Mouse (Mus musculus) forebrain, postnatal 0 days (tissue): ENCODE data around the gene C130032M10Rik. TPM values are rescaled to one million over a fixed set of nuclear protein-coding genes. Genes with fewer than 3 reads are reported as not detected.
A peak's percentile ranks its signal among the peaks of the same experiment; 100 is the strongest.

ENCODE experiments used
- ATAC-seq: fragments of 200-750 bp; cut with Nextera tagmentation; 2 replicates; pipeline ENCODE4 v1.8.0; 2017; ENCODE audit warnings: mild to moderate bottlenecking, moderate library complexity
- DNase-seq: peaks from one replicate; pipeline ENCODE4 v3.0.0-alpha.2; 2015
- H3K27ac ChIP-seq: fragments of 300-500 bp; sonication (generic); 2 replicates; pipeline ENCODE4 v1.5.1; 2014; ENCODE audit warnings: low read depth, mild to moderate bottlenecking, antibody characterized with exemption, low read length, moderate library complexity, mixed read lengths
- H3K27me3 ChIP-seq: fragments of 300-500 bp; sonication (generic); 2 replicates; pipeline ENCODE4 v1.6.1; 2014; ENCODE audit warnings: mild to moderate bottlenecking, low read length, mixed read lengths; ENCODE audit not compliant: insufficient read depth
- H3K36me3 ChIP-seq: fragments of 300-500 bp; sonication (generic); 2 replicates; pipeline ENCODE4 v1.6.1; 2014; ENCODE audit warnings: mild to moderate bottlenecking, moderate library complexity; ENCODE audit not compliant: insufficient read depth
- H3K4me1 ChIP-seq: fragments of 300-500 bp; sonication (generic); 2 replicates; pipeline ENCODE4 v1.6.1; 2014; ENCODE audit warnings: antibody characterized with exemption; ENCODE audit not compliant: insufficient read depth
- H3K4me2 ChIP-seq: fragments of 300-500 bp; sonication (generic); 2 replicates; pipeline ENCODE4 v1.6.1; 2014; ENCODE audit warnings: low read depth, mild to moderate bottlenecking, moderate library complexity
- H3K4me3 ChIP-seq: fragments of 300-500 bp; sonication (generic); 2 replicates; pipeline ENCODE4 v1.5.1; 2014; ENCODE audit warnings: low read depth, low read length, mixed read lengths
- H3K9ac ChIP-seq: fragments of 300-500 bp; sonication (generic); 2 replicates; pipeline ENCODE4 v1.6.1; 2014; ENCODE audit warnings: mild to moderate bottlenecking
- H3K9me3 ChIP-seq: fragments of 300-500 bp; sonication (generic); 2 replicates; pipeline ENCODE4 v1.6.1; 2016; ENCODE audit warnings: low read length
- CTCF ChIP-seq: sonication (generic); IDR thresholded peaks from 2 replicates; pipeline ENCODE4 v1.5.1; 2016; ENCODE audit warnings: antibody characterized with exemption, control low read depth, low read depth
- WGBS: fragments of 180-500 bp; shearing (Covaris S2); extraction: QIAGEN DNeasy Blood & Tissue Kit; methylation state at CpG from one replicate; pipeline ENCODE4 v1.1.7; 2014; 5-methylcytosine and 5-hydroxymethylcytosine counted together
- polyA plus RNA-seq: library from polyadenylated mRNA; unstranded; fragments of >200 nt; fragmentation: Nextera tagmentation; extraction: Ambion mirVana; gene quantifications from 2 replicates; pipeline ENCODE4 v1.2.1, GENCODE M21; 2015
- total RNA-seq: library from RNA; depleted of rRNA; stranded (reverse); fragments of >200 nt; gene quantifications from 2 replicates; pipeline ENCODE4 v1.2.3, GENCODE M21; 2014

The C130032M10Rik gene
- total and polyA plus RNA-seq, 2 experiments from 2014 or later: not detected

GRCm38 (mm10) chr9:114484771-114485170 lies 30.7 kb upstream of the C130032M10Rik start:
- no peak for ATAC-seq
- Histone ChIP-seq H3K27me3 (no peaks in the 10 kb centered on the region), H3K36me3 (no peaks in the 10 kb centered on the region), H3K4me1 (no peaks in the 10 kb centered on the region), H3K9ac (no peak overlapping the region), H3K9me3 (no peaks in the 10 kb centered on the region), H3K4me2 (no peak overlapping the region), H3K27ac (no peak overlapping the region), H3K4me3 (no peak overlapping the region)
- DNase-seq: no peak
- WGBS: 96% methylated on average over 5 of the region's 5 CpGs
- no peak for TF ChIP-seq CTCF

GRCm38 (mm10) chr9:114486808-114487207 lies 28.7 kb upstream of the C130032M10Rik start:
- H3K9ac ChIP-seq: no peak overlapping the region
- no peak overlapping the region for H3K4me3 ChIP-seq
- DNase-seq (no peak), ATAC-seq (no peak)
- no peaks in the 10 kb centered on the region for H3K36me3 ChIP-seq
- no peaks in the 10 kb centered on the region for H3K9me3 ChIP-seq
- H3K4me2 ChIP-seq: no peak overlapping the region
- 92% methylated on average over 4 of the region's 4 CpGs for WGBS
- no peak for TF ChIP-seq CTCF
- no peak overlapping the region for H3K27ac ChIP-seq
- H3K4me1 ChIP-seq: no peaks in the 10 kb centered on the region
- no peaks in the 10 kb centered on the region for H3K27me3 ChIP-seq

- H3K4me3 ChIP-seq: no peak overlapping the region
- H3K9ac ChIP-seq: no peak overlapping the region
- ATAC-seq: no peak
- H3K36me3 ChIP-seq: no peaks in the 10 kb centered on the region
- no peak for DNase-seq
- no peak for TF ChIP-seq CTCF
- no peaks in the 10 kb centered on the region for H3K9me3 ChIP-seq
- WGBS: 86% methylated on average over 23 of the region's 23 CpGs
- H3K27me3 ChIP-seq: no peaks in the 10 kb centered on the region
- H3K27ac ChIP-seq: no peak overlapping the region
- H3K4me2 ChIP-seq: no peak overlapping the region
- H3K4me1 ChIP-seq: no peaks in the 10 kb centered on the region
Measured at GRCm38 (mm10) chr9:114487481-114488258, 27.8 kb upstream of the C130032M10Rik start.

GRCm38 (mm10) chr9:114496469-114496868 lies 19.0 kb upstream of the C130032M10Rik start:
- Histone ChIP-seq H3K27me3 (0 out of 2 replicates have a peak, but pooled peaks cover 3% of the 10 kb centered on the region), H3K9me3 (no peaks in the 10 kb centered on the region), H3K4me1 (no peaks in the 10 kb centered on the region), H3K36me3 (no peaks in the 10 kb centered on the region), H3K4me2 (no peak overlapping the region), H3K27ac (no peak overlapping the region), H3K4me3 (no peak overlapping the region), H3K9ac (no peak overlapping the region)
- no peak for TF ChIP-seq CTCF
- 86% methylated on average over 7 of the region's 7 CpGs for WGBS
- DNase-seq: no peak
- no peak for ATAC-seq

GRCm38 (mm10) chr9:114498218-114498617 lies 17.3 kb upstream of the C130032M10Rik start:
- no peak overlapping the region for H3K4me3 ChIP-seq
- no peak overlapping the region for H3K27ac ChIP-seq
- TF ChIP-seq CTCF: peak; percentile 81
- peak; percentile 77 for DNase-seq
- H3K4me1 ChIP-seq: no peaks in the 10 kb centered on the region
- 6% methylated on average over 11 of the region's 11 CpGs for WGBS
- ATAC-seq: peak; percentile 45; the same call in 1 of the 2 replicates
- 0 out of 2 replicates have a peak, but pooled peaks cover 3% of the 10 kb centered on the region for H3K27me3 ChIP-seq
- no peaks in the 10 kb centered on the region for H3K36me3 ChIP-seq
- no peaks in the 10 kb centered on the region for H3K9me3 ChIP-seq
- no peak overlapping the region for H3K4me2 ChIP-seq
- no peak overlapping the region for H3K9ac ChIP-seq

GRCm38 (mm10) chr9:114499783-114500515 lies 15.5 kb upstream of the C130032M10Rik start:
- 0 out of 2 replicates have a peak, but pooled peaks cover 3% of the 10 kb centered on the region for H3K27me3 ChIP-seq

GRCm38 (mm10) chr9:114501111-114501510 lies 14.4 kb upstream of the C130032M10Rik start:
- H3K4me3 ChIP-seq: no peak overlapping the region
- H3K27me3 ChIP-seq: 0 out of 2 replicates have a peak, but pooled peaks cover 3% of the 10 kb centered on the region
- DNase-seq (no peak), ATAC-seq (no peak)
- no peak overlapping the region for H3K27ac ChIP-seq
- H3K9me3 ChIP-seq: no peaks in the 10 kb centered on the region
- H3K4me1 ChIP-seq: no peaks in the 10 kb centered on the region
- H3K4me2 ChIP-seq: no peak overlapping the region
- WGBS: 97% methylated on average over 7 of the region's 7 CpGs
- no peak for TF ChIP-seq CTCF
- H3K9ac ChIP-seq: no peak overlapping the region
- no peaks in the 10 kb centered on the region for H3K36me3 ChIP-seq

More at GRCm38 (mm10) chr9:114499783-114500515, 15.5 kb upstream of the C130032M10Rik start:
- WGBS: 16% methylated on average over 15 of the region's 15 CpGs
- Histone ChIP-seq H3K4me1 (no peaks in the 10 kb centered on the region), H3K4me2 (no peak overlapping the region), H3K9ac (no peak overlapping the region), H3K4me3 (no peak overlapping the region), H3K27ac (no peak overlapping the region), H3K9me3 (no peaks in the 10 kb centered on the region), H3K36me3 (no peaks in the 10 kb centered on the region)
- DNase-seq (peak; percentile 54), ATAC-seq (peak; percentile 23; the same call in 1 of the 2 replicates)
- peak; percentile 59 for TF ChIP-seq CTCF
